Mouse (Mus musculus): Measurements from ENCODE around the gene Gm20388. TPM values are rescaled to one million over a fixed set of nuclear protein-coding genes. Genes with fewer than 3 reads are reported as not detected.
A peak's percentile ranks its signal among the peaks of the same experiment; 100 is the strongest.

Gene Gm20388
- polyA plus RNA-seq, 1 experiment from 2014 or later = 5.5 TPM

- Histone ChIP-seq H3K4me2 (peak overlapping the region; percentile 3; the same call in 1 of the 2 replicates), H3K9ac (no peak overlapping the region), H3K27me3 (peaks cover 2% of the 10 kb centered on the region), H3K36me3 (no peaks in the 10 kb centered on the region), H3K9me3 (no peaks in the 10 kb centered on the region), H3K4me1 (peaks cover 8% of the 10 kb centered on the region), H3K27ac (no peak overlapping the region), H3K4me3 (no peak overlapping the region)
- ATAC-seq (ENCODE audit: borderline replicate concordance, extremely low read depth, low FRiP score, low TSS enrichment) = no peak
- 31% methylated on average over 21 of the region's 21 CpGs for WGBS
Observed at GRCm38 (mm10) chr8:123787254-123787897, 3876.7 kb downstream of the Gm20388 start.

GRCm38 (mm10) chr8:123788416-123789170 is 3878.0 kb downstream of the Gm20388 start:
- peaks cover 6% of the 10 kb centered on the region for H3K4me1 ChIP-seq
- no peak overlapping the region for H3K9ac ChIP-seq
- 42% methylated on average over 14 of the region's 14 CpGs for WGBS
- no peak overlapping the region for H3K4me3 ChIP-seq
- peaks cover 2% of the 10 kb centered on the region for H3K27me3 ChIP-seq
- no peak for ATAC-seq (ENCODE audit: borderline replicate concordance, extremely low read depth, low FRiP score, low TSS enrichment)
- no peaks in the 10 kb centered on the region for H3K36me3 ChIP-seq
- no peak overlapping the region for H3K27ac ChIP-seq
- H3K4me2 ChIP-seq = no peak overlapping the region
- H3K9me3 ChIP-seq = no peaks in the 10 kb centered on the region

- Histone ChIP-seq H3K9ac (no peak overlapping the region), H3K27ac (no peak overlapping the region), H3K27me3 (peaks cover 2% of the 10 kb centered on the region), H3K36me3 (no peaks in the 10 kb centered on the region), H3K4me1 (0 out of 2 replicates have a peak, but pooled peaks cover 4% of the 10 kb centered on the region), H3K4me2 (no peak overlapping the region), H3K9me3 (no peaks in the 10 kb centered on the region), H3K4me3 (no peak overlapping the region)
- no peak for ATAC-seq (ENCODE audit: borderline replicate concordance, extremely low read depth, low FRiP score, low TSS enrichment)
- WGBS = 75% methylated on average over 9 of the region's 9 CpGs
Observed at GRCm38 (mm10) chr8:123789461-123789860, 3878.8 kb downstream of the Gm20388 start.

DNA sequence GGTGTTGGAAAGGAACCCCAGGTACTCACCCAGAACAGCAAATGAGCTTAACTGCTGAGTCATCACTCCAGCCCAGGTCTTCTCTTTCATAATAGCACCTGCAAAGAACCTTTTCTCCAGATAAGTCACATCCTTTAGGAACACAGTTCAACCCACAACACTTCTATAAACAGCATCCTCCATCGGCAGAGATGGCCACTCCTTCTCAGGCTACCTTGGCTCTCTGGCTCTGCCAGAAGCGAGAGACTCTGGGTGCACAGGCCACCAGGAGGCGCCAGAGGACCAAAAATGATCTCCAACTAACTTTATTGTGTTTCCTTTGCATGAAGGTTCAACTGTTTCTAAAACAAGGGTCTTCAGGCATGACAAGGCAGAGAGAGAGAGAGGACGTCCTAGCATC is 3879.3 kb downstream of the Gm20388 start:
- Histone ChIP-seq H3K9ac (no peak overlapping the region), H3K27me3 (peaks cover 2% of the 10 kb centered on the region), H3K4me2 (no peak overlapping the region), H3K4me1 (0 out of 2 replicates have a peak, but pooled peaks cover 4% of the 10 kb centered on the region), H3K27ac (no peak overlapping the region), H3K9me3 (no peaks in the 10 kb centered on the region), H3K4me3 (no peak overlapping the region), H3K36me3 (no peaks in the 10 kb centered on the region)
- WGBS = 0% methylated on average over 4 of the region's 4 CpGs
- no peak for ATAC-seq (ENCODE audit: borderline replicate concordance, extremely low read depth, low FRiP score, low TSS enrichment)

DNA sequence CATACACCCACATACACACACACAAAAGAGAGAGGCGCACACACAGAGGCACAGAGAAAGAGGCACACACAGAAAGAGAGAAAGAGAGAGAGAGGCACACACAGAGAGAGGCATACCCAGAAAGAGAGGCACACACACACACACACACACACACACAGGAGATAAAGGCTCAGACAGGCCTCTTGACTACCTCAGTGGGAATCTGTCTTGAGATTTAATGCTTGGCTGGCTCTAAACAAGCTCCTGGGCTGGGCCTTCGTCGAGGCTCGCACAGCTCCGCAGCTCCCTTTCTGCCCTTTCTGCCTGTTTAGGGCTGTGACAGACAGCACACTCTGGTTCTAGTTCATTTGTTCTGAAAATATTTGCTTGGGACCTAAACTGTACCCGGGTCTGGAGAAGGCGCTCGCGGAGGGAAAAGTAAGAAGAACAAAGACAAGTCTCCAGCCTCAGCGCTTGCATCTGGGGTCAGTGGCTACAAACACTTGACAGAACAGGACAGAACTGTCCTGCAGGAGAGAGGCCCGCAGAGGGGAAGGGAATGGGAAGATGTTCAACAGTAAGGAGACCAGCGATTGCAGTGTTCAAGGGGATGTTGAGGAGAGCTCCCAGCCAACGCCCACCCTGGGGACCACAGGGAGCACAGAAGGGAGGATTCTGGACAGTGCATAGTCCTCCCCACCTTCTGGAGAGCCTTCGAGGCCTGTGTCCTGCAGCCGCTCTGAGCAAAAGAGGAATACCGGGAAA is 3880.6 kb downstream of the Gm20388 start:
- no peaks in the 10 kb centered on the region for H3K36me3 ChIP-seq
- no peak overlapping the region for H3K27ac ChIP-seq
- H3K9ac ChIP-seq = no peak overlapping the region
- no peak for ATAC-seq (ENCODE audit: borderline replicate concordance, extremely low read depth, low FRiP score, low TSS enrichment)
- H3K4me3 ChIP-seq = no peak overlapping the region
- H3K27me3 ChIP-seq = peaks cover 2% of the 10 kb centered on the region
- H3K4me2 ChIP-seq = no peak overlapping the region
- H3K9me3 ChIP-seq = no peaks in the 10 kb centered on the region
- 67% methylated on average over 16 of the region's 16 CpGs for WGBS
- no peaks in the 10 kb centered on the region for H3K4me1 ChIP-seq

DNA sequence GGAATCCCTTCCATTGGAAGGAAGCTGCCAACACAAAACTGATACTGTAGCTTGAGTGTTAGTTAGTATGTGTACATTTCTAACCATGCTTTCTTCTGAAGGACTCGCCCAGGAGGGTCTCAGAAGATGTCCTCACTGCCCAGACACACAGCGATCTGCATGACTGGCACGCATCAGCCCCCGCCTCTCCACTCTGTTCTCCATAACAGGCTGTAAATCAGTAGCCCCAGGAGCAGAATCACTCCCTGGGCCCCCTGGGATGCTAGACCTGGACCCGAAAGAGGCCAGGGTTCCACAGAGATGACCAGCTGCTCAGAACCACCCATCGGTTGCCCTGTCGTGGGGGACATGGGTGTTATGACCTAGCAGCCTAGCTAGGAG is 3881.2 kb downstream of the Gm20388 start:
- Histone ChIP-seq H3K27me3 (peaks cover 2% of the 10 kb centered on the region), H3K4me3 (no peak overlapping the region), H3K4me1 (no peaks in the 10 kb centered on the region), H3K4me2 (no peak overlapping the region), H3K9me3 (no peaks in the 10 kb centered on the region), H3K27ac (no peak overlapping the region), H3K36me3 (no peaks in the 10 kb centered on the region), H3K9ac (no peak overlapping the region)
- WGBS = 74% methylated on average over 7 of the region's 7 CpGs
- no peak for ATAC-seq (ENCODE audit: borderline replicate concordance, extremely low read depth, low FRiP score, low TSS enrichment)

GRCm38 (mm10) chr8:123793900-123794299 is 3883.3 kb downstream of the Gm20388 start:
- no peak overlapping the region for H3K4me3 ChIP-seq
- H3K4me2 ChIP-seq = no peak overlapping the region; the same call in 1 of the 2 replicates
- H3K36me3 ChIP-seq = no peaks in the 10 kb centered on the region
- WGBS = 10% methylated on average over 10 of the region's 10 CpGs
- peaks cover 2% of the 10 kb centered on the region for H3K27me3 ChIP-seq
- no peaks in the 10 kb centered on the region for H3K4me1 ChIP-seq
- no peaks in the 10 kb centered on the region for H3K9me3 ChIP-seq
- H3K9ac ChIP-seq = no peak overlapping the region
- no peak overlapping the region for H3K27ac ChIP-seq
- no peak for ATAC-seq (ENCODE audit: borderline replicate concordance, extremely low read depth, low FRiP score, low TSS enrichment)

- Histone ChIP-seq H3K27ac (no peak overlapping the region), H3K4me3 (no peak overlapping the region), H3K4me1 (no peaks in the 10 kb centered on the region), H3K36me3 (no peaks in the 10 kb centered on the region), H3K9me3 (no peaks in the 10 kb centered on the region), H3K9ac (no peak overlapping the region), H3K27me3 (peaks cover 2% of the 10 kb centered on the region), H3K4me2 (no peak overlapping the region)
- 62% methylated on average over 4 of the region's 4 CpGs for WGBS
- no peak for ATAC-seq (ENCODE audit: borderline replicate concordance, extremely low read depth, low FRiP score, low TSS enrichment)
Observed at GRCm38 (mm10) chr8:123794766-123795165, 3884.1 kb downstream of the Gm20388 start.

- Histone ChIP-seq H3K9me3 (no peaks in the 10 kb centered on the region), H3K9ac (no peak overlapping the region), H3K27me3 (no peaks in the 10 kb centered on the region), H3K4me3 (no peak overlapping the region), H3K36me3 (no peaks in the 10 kb centered on the region), H3K27ac (no peak overlapping the region), H3K4me1 (no peaks in the 10 kb centered on the region), H3K4me2 (no peak overlapping the region)
- WGBS = 24% methylated on average over 4 of the region's 4 CpGs
- ATAC-seq (ENCODE audit: borderline replicate concordance, extremely low read depth, low FRiP score, low TSS enrichment) = no peak
Observed at GRCm38 (mm10) chr8:123796758-123797157, 3886.1 kb downstream of the Gm20388 start.

DNA sequence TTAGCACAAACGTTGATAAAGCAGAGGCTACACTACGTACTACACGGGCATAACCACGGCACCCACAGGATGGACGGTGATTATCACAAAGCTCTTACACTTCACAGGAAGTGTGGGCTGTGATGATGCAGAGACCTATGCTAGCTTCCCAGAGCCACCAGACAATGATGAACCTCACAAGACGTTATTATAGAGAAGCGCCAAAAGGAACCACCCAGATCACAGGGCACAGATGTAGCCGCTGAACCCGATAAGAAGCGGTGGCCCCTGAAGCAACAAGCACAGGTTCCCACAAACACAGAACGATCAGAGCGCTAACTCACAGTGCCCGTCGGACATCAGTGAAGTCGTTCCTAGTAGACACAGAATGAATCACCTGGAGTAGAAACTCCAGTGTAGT is 3887.3 kb downstream of the Gm20388 start:
- Histone ChIP-seq H3K9ac (no peak overlapping the region), H3K4me3 (no peak overlapping the region), H3K27me3 (no peaks in the 10 kb centered on the region), H3K9me3 (no peaks in the 10 kb centered on the region), H3K4me1 (no peaks in the 10 kb centered on the region), H3K27ac (no peak overlapping the region), H3K36me3 (no peaks in the 10 kb centered on the region), H3K4me2 (no peak overlapping the region)
- WGBS = 88% methylated on average over 15 of the region's 15 CpGs
- ATAC-seq (ENCODE audit: borderline replicate concordance, extremely low read depth, low FRiP score, low TSS enrichment) = no peak

GRCm38 (mm10) chr8:123799434-123799833 is 3888.8 kb downstream of the Gm20388 start:
- 65% methylated on average over 6 of the region's 6 CpGs for WGBS
- Histone ChIP-seq H3K27ac (no peak overlapping the region), H3K27me3 (no peaks in the 10 kb centered on the region), H3K4me3 (no peak overlapping the region), H3K9me3 (no peaks in the 10 kb centered on the region), H3K4me1 (no peaks in the 10 kb centered on the region), H3K9ac (no peak overlapping the region), H3K4me2 (no peak overlapping the region), H3K36me3 (no peaks in the 10 kb centered on the region)
- ATAC-seq (ENCODE audit: borderline replicate concordance, extremely low read depth, low FRiP score, low TSS enrichment) = no peak

GRCm38 (mm10) chr8:123799885-123800284 is 3889.2 kb downstream of the Gm20388 start:
- 36% methylated on average over 3 of the region's 3 CpGs for WGBS
- ATAC-seq (ENCODE audit: borderline replicate concordance, extremely low read depth, low FRiP score, low TSS enrichment) = no peak

More at GRCm38 (mm10) chr8:123799885-123800284, 3889.2 kb downstream of the Gm20388 start:
- no peak overlapping the region for H3K4me2 ChIP-seq
- H3K36me3 ChIP-seq = no peaks in the 10 kb centered on the region
- no peak overlapping the region for H3K27ac ChIP-seq
- no peaks in the 10 kb centered on the region for H3K9me3 ChIP-seq
- H3K4me3 ChIP-seq = no peak overlapping the region
- no peak overlapping the region for H3K9ac ChIP-seq
- no peaks in the 10 kb centered on the region for H3K27me3 ChIP-seq
- H3K4me1 ChIP-seq = no peaks in the 10 kb centered on the region

Data from lung, embryonic 15.5 days (tissue).